Mouse (Mus musculus): ENCODE data around the gene Slc24a4. TPM values are rescaled to one million over a fixed set of nuclear protein-coding genes. Genes with fewer than 3 reads are reported as not detected.
"Not testable (repeated sequence)": the region's sequence is repeated elsewhere in the genome, so short reads cannot be mapped to it uniquely, and the experiment has no call there.

Slc24a4 gene
- polyA plus RNA-seq, 1 experiment: not detected

DNA sequence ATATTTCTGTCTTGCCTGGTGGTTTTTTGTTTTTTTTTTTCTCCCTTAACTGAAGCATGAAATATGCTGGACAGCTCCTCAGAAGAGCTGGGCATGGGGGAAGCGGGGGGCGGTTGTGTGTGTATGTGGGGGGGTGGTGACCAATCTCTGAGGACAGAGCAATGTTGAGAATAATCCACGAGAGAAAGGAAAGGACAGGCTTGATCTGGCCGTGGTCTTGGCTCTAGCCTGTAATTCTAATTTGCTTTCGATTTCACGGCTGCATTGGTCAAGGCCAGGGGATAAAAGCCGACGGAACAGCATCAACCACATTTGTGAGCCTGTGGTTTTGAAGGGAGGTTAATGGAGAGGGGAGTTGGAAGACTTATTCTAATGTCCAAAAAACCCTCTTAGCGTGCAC is 54.7 kb downstream of the Slc24a4 start:
- TF ChIP-seq CTCF (IDR thresholded peaks at IDR 0.05; ENCODE audit: low read depth, low read length) (no peak), POLR2A (IDR thresholded peaks at IDR 0.05; ENCODE audit: borderline replicate concordance, low read depth, low read length) (no peak)
- Histone ChIP-seq H3K27ac (ENCODE audit: insufficient read depth, low read depth, low read length) (no peak overlapping the region), H3K4me1 (ENCODE audit: control insufficient read depth, insufficient read depth, low read length) (no peaks in the 10 kb centered on the region), H3K4me3 (ENCODE audit: insufficient read depth, low read length) (no peak overlapping the region)

DNA sequence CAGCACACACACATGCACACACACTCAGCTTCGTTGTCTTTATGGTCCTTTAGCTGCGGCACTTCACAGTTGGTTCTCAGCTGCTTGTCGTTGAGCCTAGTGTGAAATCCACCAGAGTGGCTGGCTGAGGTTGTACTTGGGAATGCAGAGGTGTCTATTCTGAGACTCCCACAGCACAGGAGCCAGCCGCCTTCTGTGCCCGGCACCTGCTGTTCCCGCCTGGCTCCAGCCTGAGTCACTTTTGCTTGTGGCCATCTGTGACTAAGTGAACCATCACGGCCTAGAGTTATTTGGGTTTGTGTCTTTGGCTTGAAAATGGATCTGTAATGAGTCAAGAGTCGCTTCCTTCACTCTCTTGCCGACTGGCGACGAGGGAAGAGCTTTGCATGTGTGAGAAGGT is 62.3 kb downstream of the Slc24a4 start:
- Histone ChIP-seq H3K4me1 (ENCODE audit: control insufficient read depth, insufficient read depth, low read length) (no peaks in the 10 kb centered on the region), H3K27ac (ENCODE audit: insufficient read depth, low read depth, low read length) (no peak overlapping the region), H3K4me3 (ENCODE audit: insufficient read depth, low read length) (no peak overlapping the region)
- no peak for TF ChIP-seq CTCF (IDR thresholded peaks at IDR 0.05; ENCODE audit: low read depth, low read length)

DNA sequence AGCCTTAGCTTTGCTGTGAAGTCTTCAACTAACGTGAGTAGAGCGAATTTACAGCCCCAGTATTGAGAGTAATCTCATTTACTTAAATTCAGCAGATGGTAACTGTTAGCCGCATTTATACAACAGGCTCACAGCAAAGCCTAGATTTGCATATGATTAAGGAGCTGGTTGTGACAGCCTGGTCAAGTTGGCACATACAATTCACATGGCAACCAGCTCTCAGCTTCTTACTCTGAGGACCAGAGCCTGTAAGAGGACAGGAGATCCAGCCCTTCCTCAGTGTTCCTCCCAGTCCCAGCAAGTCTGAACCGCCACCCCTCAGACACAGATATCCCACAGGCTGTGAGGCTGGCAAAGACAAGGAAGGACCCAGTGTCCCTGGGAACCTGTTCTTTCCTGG is 73.0 kb downstream of the Slc24a4 start:
- no peaks in the 10 kb centered on the region for H3K4me1 ChIP-seq (ENCODE audit: control insufficient read depth, insufficient read depth, low read length)
- H3K4me3 ChIP-seq (ENCODE audit: insufficient read depth, low read length): no peak overlapping the region
- TF ChIP-seq POLR2A (IDR thresholded peaks at IDR 0.05; ENCODE audit: borderline replicate concordance, low read depth, low read length): no peak
- no peak for TF ChIP-seq CTCF (IDR thresholded peaks at IDR 0.05; ENCODE audit: low read depth, low read length)
- H3K27ac ChIP-seq (ENCODE audit: insufficient read depth, low read depth, low read length): no peak overlapping the region

DNA sequence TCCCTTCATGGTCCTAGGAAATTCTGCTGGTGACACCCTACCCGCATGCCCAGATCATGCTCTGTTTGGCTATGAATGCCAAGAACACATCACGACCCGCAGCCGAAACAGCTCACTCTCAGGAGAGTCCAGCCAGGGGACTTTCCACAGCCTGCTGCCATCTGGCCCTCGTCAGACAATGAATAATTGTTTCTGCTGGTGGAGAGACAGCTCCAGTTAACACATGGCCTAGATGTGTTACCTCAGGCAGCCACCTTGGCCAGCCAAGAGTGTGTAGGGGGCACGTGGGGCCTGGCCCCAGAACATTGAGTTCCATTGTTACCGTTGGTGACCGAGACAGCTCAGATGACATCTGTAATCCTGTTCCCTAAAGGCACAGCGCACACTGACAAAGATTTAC is 74.4 kb downstream of the Slc24a4 start:
- H3K4me1 ChIP-seq (ENCODE audit: control insufficient read depth, insufficient read depth, low read length): no peaks in the 10 kb centered on the region
- no peak for TF ChIP-seq CTCF (IDR thresholded peaks at IDR 0.05; ENCODE audit: low read depth, low read length)
- TF ChIP-seq POLR2A (IDR thresholded peaks at IDR 0.05; ENCODE audit: borderline replicate concordance, low read depth, low read length): no peak
- no peak overlapping the region for H3K4me3 ChIP-seq (ENCODE audit: insufficient read depth, low read length)
- H3K27ac ChIP-seq (ENCODE audit: insufficient read depth, low read depth, low read length): no peak overlapping the region

DNA sequence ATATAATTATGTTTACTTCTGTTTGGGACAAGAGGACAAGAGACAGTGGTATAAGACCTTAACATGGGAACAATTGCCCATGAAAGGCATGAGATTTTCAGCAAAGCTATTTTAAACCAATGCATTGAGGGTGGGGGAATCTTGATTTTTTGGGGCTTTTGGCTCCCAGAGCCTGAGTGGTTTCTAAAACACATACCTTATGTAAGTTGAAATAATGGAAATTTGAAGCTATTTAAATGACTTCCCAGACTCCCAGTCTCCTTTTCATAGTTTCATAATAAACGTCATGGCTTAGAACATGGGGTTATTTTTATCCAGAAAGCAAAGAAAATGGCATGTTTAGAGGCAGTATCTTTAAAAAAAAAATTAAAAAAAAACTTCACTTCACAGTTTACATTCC is 77.9 kb downstream of the Slc24a4 start:
- no peaks in the 10 kb centered on the region for H3K4me1 ChIP-seq (ENCODE audit: control insufficient read depth, insufficient read depth, low read length)
- no peak for TF ChIP-seq CTCF (IDR thresholded peaks at IDR 0.05; ENCODE audit: low read depth, low read length)
- TF ChIP-seq POLR2A (IDR thresholded peaks at IDR 0.05; ENCODE audit: borderline replicate concordance, low read depth, low read length): no peak
- H3K27ac ChIP-seq (ENCODE audit: insufficient read depth, low read depth, low read length): no peak overlapping the region
- no peak overlapping the region for H3K4me3 ChIP-seq (ENCODE audit: insufficient read depth, low read length)

DNA sequence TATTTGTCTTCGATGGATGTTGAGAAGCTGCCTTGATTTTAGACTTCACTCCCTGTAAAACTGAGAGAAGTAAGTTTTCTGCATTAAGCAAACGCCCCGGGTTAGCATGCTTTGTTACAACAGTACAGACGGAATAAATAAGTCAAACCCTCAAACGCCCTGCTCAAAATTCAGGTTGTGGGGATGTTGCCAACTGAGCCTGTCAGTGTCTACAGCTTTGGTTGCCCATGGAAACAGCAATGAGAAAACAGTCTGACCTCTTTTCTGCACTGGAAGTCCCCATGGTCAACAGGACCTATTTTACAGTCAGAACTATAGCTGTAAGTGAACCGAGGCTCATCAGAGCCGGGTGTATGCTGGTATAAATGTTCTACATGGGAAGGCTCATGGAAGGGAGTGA is 78.7 kb downstream of the Slc24a4 start:
- H3K27ac ChIP-seq (ENCODE audit: insufficient read depth, low read depth, low read length): no peak overlapping the region
- TF ChIP-seq CTCF (IDR thresholded peaks at IDR 0.05; ENCODE audit: low read depth, low read length) (no peak), POLR2A (IDR thresholded peaks at IDR 0.05; ENCODE audit: borderline replicate concordance, low read depth, low read length) (no peak)
- H3K4me1 ChIP-seq (ENCODE audit: control insufficient read depth, insufficient read depth, low read length): no peaks in the 10 kb centered on the region
- no peak overlapping the region for H3K4me3 ChIP-seq (ENCODE audit: insufficient read depth, low read length)

DNA sequence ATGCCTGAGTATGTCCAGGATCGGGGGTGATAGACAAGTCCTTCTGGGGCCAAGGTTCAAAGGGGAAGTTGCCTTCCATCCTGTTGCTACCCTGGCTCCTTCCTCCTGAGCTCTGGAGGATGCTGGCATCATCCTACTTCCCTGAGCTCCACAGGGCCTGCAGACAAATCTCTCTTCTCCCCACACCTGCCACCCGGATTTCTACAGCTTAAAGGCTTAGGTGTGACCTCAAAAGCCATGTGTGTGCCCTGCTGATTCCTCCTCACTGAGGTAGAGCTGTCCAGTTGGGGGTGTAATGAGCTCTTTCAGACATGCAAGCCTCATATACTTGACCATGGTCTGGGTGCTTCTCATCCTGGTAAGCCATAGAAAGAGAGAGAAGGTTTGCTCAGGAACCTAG is 82.3 kb downstream of the Slc24a4 start:
- H3K27ac ChIP-seq (ENCODE audit: insufficient read depth, low read depth, low read length): no peak overlapping the region
- TF ChIP-seq CTCF (IDR thresholded peaks at IDR 0.05; ENCODE audit: low read depth, low read length) (no peak), POLR2A (IDR thresholded peaks at IDR 0.05; ENCODE audit: borderline replicate concordance, low read depth, low read length) (no peak)

DNA sequence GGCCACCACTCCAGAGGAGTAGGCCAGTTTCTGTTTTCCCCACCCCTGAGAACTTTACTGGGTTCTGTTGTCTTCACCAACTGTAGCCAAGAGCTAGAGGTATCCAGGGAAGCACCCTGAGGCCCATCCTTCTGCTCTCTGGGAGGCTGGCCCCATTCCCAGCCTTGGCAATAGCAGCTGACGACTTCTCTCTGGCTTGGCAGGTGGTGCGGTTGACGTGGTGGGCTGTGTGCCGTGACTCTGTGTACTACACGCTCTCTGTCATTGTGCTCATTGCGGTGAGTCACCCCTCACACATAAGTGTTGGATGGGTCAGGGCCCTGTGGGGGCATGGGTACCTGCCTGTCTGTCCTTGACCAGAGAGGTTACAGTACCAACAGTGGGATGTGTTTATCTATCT is 94.9 kb downstream of the Slc24a4 start:
- H3K4me3 ChIP-seq (ENCODE audit: insufficient read depth, low read length): no peak overlapping the region
- H3K27ac ChIP-seq (ENCODE audit: insufficient read depth, low read depth, low read length): no peak overlapping the region
- H3K4me1 ChIP-seq (ENCODE audit: control insufficient read depth, insufficient read depth, low read length): no peaks in the 10 kb centered on the region
- TF ChIP-seq CTCF (IDR thresholded peaks at IDR 0.05; ENCODE audit: low read depth, low read length): no peak
- TF ChIP-seq POLR2A (IDR thresholded peaks at IDR 0.05; ENCODE audit: borderline replicate concordance, low read depth, low read length): no peak

More for the DNA sequence above, 82.3 kb downstream of the Slc24a4 start:
- Histone ChIP-seq H3K4me3 (ENCODE audit: insufficient read depth, low read length) (no peak overlapping the region), H3K4me1 (ENCODE audit: control insufficient read depth, insufficient read depth, low read length) (no peaks in the 10 kb centered on the region)

DNA sequence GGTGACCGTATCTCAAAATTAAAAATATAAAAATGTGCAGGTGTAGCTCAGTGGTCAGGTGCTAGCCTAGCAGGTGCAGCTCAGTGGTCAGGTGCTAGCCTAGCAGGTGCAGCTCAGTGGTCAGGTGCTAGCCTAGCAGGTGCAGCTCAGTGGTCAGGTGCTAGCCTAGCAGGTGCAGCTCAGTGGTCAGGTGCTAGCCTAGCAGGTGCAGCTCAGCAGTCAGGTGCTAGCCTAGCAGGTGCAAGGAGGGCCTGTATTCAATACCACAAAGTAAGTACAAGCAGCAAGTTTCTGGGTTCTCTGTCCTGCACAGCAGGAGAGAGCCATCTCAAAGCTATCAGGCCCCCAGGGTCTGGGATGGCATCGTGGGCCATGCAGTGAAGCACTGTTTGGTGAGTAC is 95.6 kb downstream of the Slc24a4 start:
- not testable (repeated sequence) for H3K27ac ChIP-seq (ENCODE audit: insufficient read depth, low read depth, low read length); H3K4me1 ChIP-seq (ENCODE audit: control insufficient read depth, insufficient read depth, low read length); H3K4me3 ChIP-seq (ENCODE audit: insufficient read depth, low read length)

DNA sequence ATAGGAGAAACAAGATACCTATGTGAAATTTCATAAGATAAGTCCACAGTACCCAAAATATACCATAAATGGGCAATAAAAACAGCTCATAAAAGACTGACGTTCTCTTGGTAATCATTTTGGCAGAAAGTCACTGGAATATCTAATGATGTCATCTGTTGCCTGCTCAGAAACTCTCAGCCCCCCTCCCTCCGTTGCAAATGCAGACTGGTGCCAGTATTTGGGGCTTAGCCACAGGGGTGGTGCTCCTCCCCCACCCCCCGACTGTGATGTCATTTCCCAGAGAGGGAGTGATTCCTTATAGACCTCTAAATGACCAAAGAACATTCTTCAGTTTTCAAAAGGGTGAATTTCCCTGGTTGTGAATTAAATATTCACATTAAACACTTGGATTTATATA is 96.6 kb downstream of the Slc24a4 start:
- Histone ChIP-seq H3K4me3 (ENCODE audit: insufficient read depth, low read length) (no peak overlapping the region), H3K27ac (ENCODE audit: insufficient read depth, low read depth, low read length) (no peak overlapping the region), H3K4me1 (ENCODE audit: control insufficient read depth, insufficient read depth, low read length) (no peaks in the 10 kb centered on the region)
- TF ChIP-seq POLR2A (IDR thresholded peaks at IDR 0.05; ENCODE audit: borderline replicate concordance, low read depth, low read length): no peak
- TF ChIP-seq CTCF (IDR thresholded peaks at IDR 0.05; ENCODE audit: low read depth, low read length): no peak

DNA sequence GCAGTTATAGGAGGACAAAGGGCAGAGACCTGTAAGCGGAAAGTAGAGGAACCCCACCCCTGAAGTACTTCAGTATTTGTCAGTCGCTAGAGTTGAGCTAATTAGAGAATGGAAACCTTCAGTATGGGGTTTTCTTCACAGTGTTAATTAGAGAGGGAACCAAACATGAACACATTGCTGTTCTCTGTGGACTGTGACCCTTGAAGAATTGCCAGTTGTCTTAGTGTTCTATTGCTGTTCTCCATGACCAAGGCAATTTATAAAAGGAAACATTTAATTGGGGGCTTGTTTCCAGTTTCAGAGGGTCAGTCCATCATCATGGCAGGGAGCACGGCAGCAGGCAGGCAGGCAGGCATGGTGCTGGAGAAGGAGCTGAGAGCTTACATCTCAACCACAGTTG is 107.0 kb downstream of the Slc24a4 start:
- no peak overlapping the region for H3K4me3 ChIP-seq (ENCODE audit: insufficient read depth, low read length)
- H3K27ac ChIP-seq (ENCODE audit: insufficient read depth, low read depth, low read length): no peak overlapping the region
- TF ChIP-seq CTCF (IDR thresholded peaks at IDR 0.05; ENCODE audit: low read depth, low read length) (no peak), POLR2A (IDR thresholded peaks at IDR 0.05; ENCODE audit: borderline replicate concordance, low read depth, low read length) (no peak)
- no peaks in the 10 kb centered on the region for H3K4me1 ChIP-seq (ENCODE audit: control insufficient read depth, insufficient read depth, low read length)
